Mouse (Mus musculus) hindbrain, embryonic 16.5 days (tissue): ENCODE results near the gene Ghrhr. TPM values are rescaled to one million over a fixed set of nuclear protein-coding genes. Genes with fewer than 3 reads are reported as not detected.

Source experiments
- ATAC-seq: fragments of 200-750 bp; cut with Nextera tagmentation; 2 replicates; pipeline ENCODE4 v1.8.0; 2017; ENCODE audit warnings: moderate TSS enrichment, moderate library complexity
- H3K27ac ChIP-seq: fragments of 300-500 bp; sonication (generic); 2 replicates; pipeline ENCODE4 v1.5.1; 2014; ENCODE audit warnings: low read depth, mild to moderate bottlenecking, control low read depth, low read length, moderate library complexity
- H3K27me3 ChIP-seq: fragments of 300-500 bp; sonication (generic); replicated peaks from 2 replicates; pipeline ENCODE4 v1.6.1; 2014; ENCODE audit warnings: low read length; ENCODE audit not compliant: control insufficient read depth, insufficient read depth
- H3K36me3 ChIP-seq: fragments of 300-500 bp; sonication (generic); 2 replicates; pipeline ENCODE4 v1.6.1; 2014; ENCODE audit warnings: mild to moderate bottlenecking, low read length, moderate library complexity, mixed read lengths; ENCODE audit not compliant: control insufficient read depth, insufficient read depth
- H3K4me1 ChIP-seq: fragments of 300-500 bp; sonication (generic); 2 replicates; pipeline ENCODE4 v1.6.1; 2014; ENCODE audit warnings: low read depth, low read length; ENCODE audit not compliant: control insufficient read depth, insufficient read depth
- H3K4me2 ChIP-seq: fragments of 300-500 bp; sonication (generic); 2 replicates; pipeline ENCODE4 v1.6.1; 2014; ENCODE audit warnings: mild to moderate bottlenecking, low read length, control low read depth, moderate library complexity
- H3K4me3 ChIP-seq: fragments of 300-500 bp; sonication (generic); 2 replicates; pipeline ENCODE4 v1.5.1; 2014; ENCODE audit warnings: mild to moderate bottlenecking, low read length, control low read depth, moderate library complexity
- H3K9ac ChIP-seq: fragments of 300-500 bp; sonication (generic); 2 replicates; pipeline ENCODE4 v1.6.1; 2014; ENCODE audit warnings: low read depth, mild to moderate bottlenecking, control low read depth, low read length, moderate library complexity
- H3K9me3 ChIP-seq: fragments of 300-500 bp; sonication (generic); 2 replicates; pipeline ENCODE4 v1.6.1; 2014; ENCODE audit warnings: mild to moderate bottlenecking, low read length, moderate library complexity; ENCODE audit not compliant: control insufficient read depth
- WGBS: fragments of 180-500 bp; shearing (Covaris S2); extraction: QIAGEN DNeasy Blood & Tissue Kit; methylation state at CpG from one replicate; pipeline ENCODE4 v1.1.7; 2014; 5-methylcytosine and 5-hydroxymethylcytosine counted together
- polyA plus RNA-seq: library from polyadenylated mRNA; unstranded; fragments of >200 nt; fragmentation: Nextera tagmentation; extraction: Ambion mirVana; gene quantifications from 2 replicates; pipeline ENCODE4 v1.2.1, GENCODE M21; 2015

The Ghrhr gene
- polyA plus RNA-seq, 1 experiment from 2014 or later: not detected

GRCm38 (mm10) chr6:55410977-55411376 is 34.9 kb downstream of the Ghrhr start:
- H3K9ac ChIP-seq: no peak overlapping the region
- no peak for ATAC-seq
- 90% methylated on average over 5 of the region's 5 CpGs for WGBS
- peaks cover 4% of the 10 kb centered on the region for H3K4me1 ChIP-seq
- H3K27me3 ChIP-seq: no peaks in the 10 kb centered on the region; the same call in 1 of the 2 replicates
- H3K27ac ChIP-seq: no peak overlapping the region
- no peak overlapping the region for H3K4me3 ChIP-seq
- no peaks in the 10 kb centered on the region for H3K9me3 ChIP-seq
- H3K36me3 ChIP-seq: no peaks in the 10 kb centered on the region
- H3K4me2 ChIP-seq: no peak overlapping the region

- Histone ChIP-seq H3K4me3 (no peak overlapping the region), H3K27me3 (no peaks in the 10 kb centered on the region; the same call in 1 of the 2 replicates), H3K9me3 (no peaks in the 10 kb centered on the region), H3K4me2 (no peak overlapping the region), H3K27ac (no peak overlapping the region), H3K4me1 (peaks cover 14% of the 10 kb centered on the region), H3K9ac (no peak overlapping the region), H3K36me3 (no peaks in the 10 kb centered on the region)
- ATAC-seq: no peak; the same call in 1 of the 2 replicates
- 40% methylated on average over 5 of the region's 5 CpGs for whole genome bisulfite sequencing
Observed at GRCm38 (mm10) chr6:55416202-55416601, 40.1 kb downstream of the Ghrhr start.

GRCm38 (mm10) chr6:55418746-55419410 is 42.8 kb downstream of the Ghrhr start:
- no peak overlapping the region for H3K9ac ChIP-seq
- H3K27ac ChIP-seq: no peak overlapping the region
- peaks cover 19% of the 10 kb centered on the region for H3K4me1 ChIP-seq
- H3K4me2 ChIP-seq: no peak overlapping the region
- no peak for ATAC-seq
- no peaks in the 10 kb centered on the region for H3K27me3 ChIP-seq
- no peak overlapping the region for H3K4me3 ChIP-seq
- H3K9me3 ChIP-seq: no peaks in the 10 kb centered on the region
- H3K36me3 ChIP-seq: no peaks in the 10 kb centered on the region
- 43% methylated on average over 2 of the region's 2 CpGs for WGBS

GRCm38 (mm10) chr6:55420411-55420810 is 44.3 kb downstream of the Ghrhr start:
- H3K27me3 ChIP-seq: no peaks in the 10 kb centered on the region
- no peaks in the 10 kb centered on the region for H3K9me3 ChIP-seq
- peak; percentile 21; the same call in 1 of the 2 replicates for ATAC-seq
- WGBS: 83% methylated on average over 3 of the region's 3 CpGs
- no peak overlapping the region for H3K4me2 ChIP-seq
- peak overlapping the region; percentile 69 for H3K27ac ChIP-seq
- H3K9ac ChIP-seq: no peak overlapping the region
- no peaks in the 10 kb centered on the region for H3K36me3 ChIP-seq
- H3K4me1 ChIP-seq: peaks cover 19% of the 10 kb centered on the region
- no peak overlapping the region for H3K4me3 ChIP-seq

GRCm38 (mm10) chr6:55420869-55421361 is 44.8 kb downstream of the Ghrhr start:
- Histone ChIP-seq H3K9ac (no peak overlapping the region), H3K36me3 (no peaks in the 10 kb centered on the region), H3K27ac (peak overlapping the region; percentile 69), H3K4me3 (no peak overlapping the region), H3K4me2 (no peak overlapping the region), H3K4me1 (peaks cover 19% of the 10 kb centered on the region), H3K9me3 (no peaks in the 10 kb centered on the region), H3K27me3 (no peaks in the 10 kb centered on the region)
- peak; percentile 84 for ATAC-seq
- WGBS: 0% methylated on average over 1 of the region's 1 CpGs

GRCm38 (mm10) chr6:55432121-55432520 is 56.0 kb downstream of the Ghrhr start:
- Histone ChIP-seq H3K4me3 (no peak overlapping the region), H3K27me3 (no peaks in the 10 kb centered on the region), H3K9me3 (no peaks in the 10 kb centered on the region), H3K9ac (no peak overlapping the region), H3K27ac (no peak overlapping the region), H3K4me2 (no peak overlapping the region), H3K36me3 (no peaks in the 10 kb centered on the region), H3K4me1 (peaks cover 25% of the 10 kb centered on the region)
- ATAC-seq: no peak

- peak overlapping the region; percentile 36; the same call in 1 of the 2 replicates for H3K27ac ChIP-seq
- H3K4me3 ChIP-seq: no peak overlapping the region
- H3K27me3 ChIP-seq: no peaks in the 10 kb centered on the region
- peak overlapping the region; percentile 41; the same call in 1 of the 2 replicates for H3K9ac ChIP-seq
- peaks cover 25% of the 10 kb centered on the region for H3K4me1 ChIP-seq
- no peaks in the 10 kb centered on the region for H3K9me3 ChIP-seq
- WGBS: 10% methylated on average over 3 of the region's 3 CpGs
- ATAC-seq: peak; percentile 67
- H3K4me2 ChIP-seq: no peak overlapping the region
- H3K36me3 ChIP-seq: no peaks in the 10 kb centered on the region
Observed at GRCm38 (mm10) chr6:55434360-55434759, 58.3 kb downstream of the Ghrhr start.

GRCm38 (mm10) chr6:55435266-55436159 is 59.4 kb downstream of the Ghrhr start:
- H3K36me3 ChIP-seq: no peaks in the 10 kb centered on the region
- peaks cover 25% of the 10 kb centered on the region for H3K4me1 ChIP-seq
- peak overlapping the region; percentile 64 for H3K27ac ChIP-seq
- no peak overlapping the region for H3K4me2 ChIP-seq
- 22% methylated on average over 8 of the region's 8 CpGs for WGBS
- no peak overlapping the region for H3K4me3 ChIP-seq
- no peaks in the 10 kb centered on the region for H3K9me3 ChIP-seq
- no peaks in the 10 kb centered on the region for H3K27me3 ChIP-seq
- peak; percentile 90 for ATAC-seq
- H3K9ac ChIP-seq: 0 out of 2 replicates have a peak overlapping the region, but pooled peaks have one; percentile 10

- no peaks in the 10 kb centered on the region for H3K36me3 ChIP-seq
- no peak overlapping the region for H3K9ac ChIP-seq
- H3K9me3 ChIP-seq: no peaks in the 10 kb centered on the region
- no peak for ATAC-seq
- H3K4me1 ChIP-seq: peaks cover 25% of the 10 kb centered on the region
- no peaks in the 10 kb centered on the region for H3K27me3 ChIP-seq
- 52% methylated on average over 3 of the region's 3 CpGs for WGBS
- H3K4me2 ChIP-seq: no peak overlapping the region
- H3K27ac ChIP-seq: no peak overlapping the region
- no peak overlapping the region for H3K4me3 ChIP-seq
Observed at GRCm38 (mm10) chr6:55437919-55438318, 61.8 kb downstream of the Ghrhr start.
